Mouse (Mus musculus): ENCODE results near the gene Dcbld2. TPM values are rescaled to one million over a fixed set of nuclear protein-coding genes. Genes with fewer than 3 reads are reported as not detected.

Dcbld2 gene
- 2.8 and 3.4 TPM in 2 replicates for polyA plus RNA-seq (2012; rRNA removed)

DNA sequence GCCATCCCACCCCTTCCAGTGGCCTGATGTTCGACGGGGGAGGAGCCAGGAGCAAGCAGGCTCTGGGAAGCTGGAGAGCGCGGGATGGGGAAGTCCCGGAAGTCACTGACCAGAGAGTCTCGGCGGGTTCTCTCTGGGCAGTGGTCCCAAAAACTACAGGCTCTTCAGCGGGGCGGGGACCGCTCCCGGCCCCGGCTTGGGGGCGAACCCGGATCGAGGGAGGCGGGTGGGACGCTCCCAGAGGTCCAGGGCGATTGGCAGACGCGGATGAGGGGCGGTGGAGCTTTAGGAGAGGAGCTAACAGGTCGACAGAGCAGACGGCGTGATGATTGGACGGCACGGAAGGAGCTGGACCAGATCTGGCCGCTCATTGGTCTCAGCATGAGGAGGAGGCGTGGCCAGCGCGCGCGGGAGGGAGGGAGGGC lies at the start of gene Dcbld2:
Dcbld2 (plus strand) TSS at position 382 of the 425 bp plus-strand sequence.
- no peaks in the 10 kb centered on the region for H3K36me3 ChIP-seq (ENCODE audit: control insufficient read depth, insufficient read depth, low read length)
- TF ChIP-seq CTCF (IDR thresholded peaks at IDR 0.05; ENCODE audit: borderline replicate concordance, control insufficient read depth, extremely low read depth, insufficient read depth, low read length, poor library complexity) (no peak; the same call in 1 of the 2 replicates), POLR2A (IDR thresholded peaks at IDR 0.05; ENCODE audit: control insufficient read depth, extremely low read depth, insufficient read depth, low read length, poor library complexity) (no peak)
- peak within 1 kb of the TSS; percentile 46 for H3K4me3 ChIP-seq (ENCODE audit: control insufficient read depth, insufficient read depth, low read length)
- WGBS = 1% methylated on average over 32 of the region's 32 CpGs
- H3K4me1 ChIP-seq (replicated peaks; ENCODE audit: control insufficient read depth, insufficient read depth, low read length) = peaks cover 5% of the 10 kb centered on the region
- no peak within 1 kb of the TSS for H3K27ac ChIP-seq (ENCODE audit: control insufficient read depth, insufficient read depth, low read length)
- H3K27me3 ChIP-seq (ENCODE audit: control insufficient read depth, insufficient read depth, low read length) = peaks cover 6% of the 10 kb centered on the region
- DNase-seq = peak; percentile 83

DNA sequence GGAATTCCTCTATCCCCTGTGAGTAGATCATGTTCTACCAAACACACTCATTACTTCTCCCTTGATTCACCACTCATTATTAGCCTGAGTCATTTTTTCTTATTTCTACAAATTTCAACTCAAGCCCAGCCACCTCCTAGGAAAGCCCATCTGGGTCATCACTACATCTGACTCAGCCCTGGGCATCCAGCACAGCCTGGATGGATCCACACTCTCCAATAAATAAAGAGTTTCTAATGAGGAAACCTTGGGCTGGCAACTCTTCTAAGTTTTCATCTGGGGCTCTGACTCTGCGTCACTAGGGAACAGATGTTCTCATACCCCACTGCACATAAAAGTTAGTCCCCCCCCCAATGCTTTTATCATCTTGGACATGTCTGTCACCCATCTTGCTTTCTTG lies 31.1 kb upstream of the Dcbld2 start:
- H3K27ac ChIP-seq (ENCODE audit: control insufficient read depth, insufficient read depth, low read length) = no peak overlapping the region
- H3K4me3 ChIP-seq (ENCODE audit: control insufficient read depth, insufficient read depth, low read length) = no peak overlapping the region
- H3K27me3 ChIP-seq (ENCODE audit: control insufficient read depth, insufficient read depth, low read length) = no peaks in the 10 kb centered on the region
- no peak for TF ChIP-seq POLR2A (IDR thresholded peaks at IDR 0.05; ENCODE audit: control insufficient read depth, extremely low read depth, insufficient read depth, low read length, poor library complexity)
- TF ChIP-seq CTCF (IDR thresholded peaks at IDR 0.05; ENCODE audit: borderline replicate concordance, control insufficient read depth, extremely low read depth, insufficient read depth, low read length, poor library complexity) = no peak
- no peaks in the 10 kb centered on the region for H3K36me3 ChIP-seq (ENCODE audit: control insufficient read depth, insufficient read depth, low read length)
- 93% methylated on average over 1 of the region's 1 CpGs for WGBS
- DNase-seq = no peak
- no peaks in the 10 kb centered on the region for H3K4me1 ChIP-seq (replicated peaks; ENCODE audit: control insufficient read depth, insufficient read depth, low read length)

DNA sequence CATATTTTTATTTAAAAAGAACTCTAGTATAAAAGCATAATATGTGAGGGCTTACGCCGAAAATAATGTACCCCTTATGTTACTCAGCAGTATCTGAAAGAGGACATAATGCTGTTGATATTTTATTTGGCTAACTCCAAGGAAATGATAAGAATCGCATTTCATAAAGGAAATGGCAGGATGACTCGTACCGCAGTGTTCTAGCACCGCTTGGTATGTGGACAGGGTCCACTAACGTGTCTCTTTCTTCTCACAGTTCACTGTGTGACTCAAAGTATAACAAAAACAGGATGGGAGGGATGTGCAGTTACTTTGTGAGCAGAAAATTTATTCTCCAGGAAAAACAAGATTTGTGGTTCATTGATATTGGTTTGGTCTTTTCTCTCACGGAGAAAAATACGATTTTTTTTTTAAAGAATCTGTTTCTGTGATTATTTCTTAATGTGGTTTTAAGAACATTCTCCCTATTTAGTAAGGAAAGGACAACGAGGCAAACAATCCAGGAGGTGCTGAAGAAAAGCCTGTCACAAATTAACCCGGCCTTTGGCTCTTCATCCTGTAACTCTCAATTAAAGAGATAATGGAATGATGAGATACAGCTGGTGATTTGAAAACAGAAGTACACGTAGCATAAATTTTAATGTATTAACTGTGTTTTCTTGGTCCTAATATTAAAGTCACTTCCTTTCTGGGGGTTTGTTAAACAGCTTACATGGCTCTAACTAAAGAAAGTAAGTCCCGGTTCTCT lies 30.3 kb upstream of the Dcbld2 start:
- TF ChIP-seq POLR2A (IDR thresholded peaks at IDR 0.05; ENCODE audit: control insufficient read depth, extremely low read depth, insufficient read depth, low read length, poor library complexity) = no peak
- no peak for TF ChIP-seq CTCF (IDR thresholded peaks at IDR 0.05; ENCODE audit: borderline replicate concordance, control insufficient read depth, extremely low read depth, insufficient read depth, low read length, poor library complexity)
- Histone ChIP-seq H3K27me3 (ENCODE audit: control insufficient read depth, insufficient read depth, low read length) (no peaks in the 10 kb centered on the region), H3K36me3 (ENCODE audit: control insufficient read depth, insufficient read depth, low read length) (no peaks in the 10 kb centered on the region), H3K27ac (ENCODE audit: control insufficient read depth, insufficient read depth, low read length) (no peak overlapping the region), H3K4me1 (replicated peaks; ENCODE audit: control insufficient read depth, insufficient read depth, low read length) (no peaks in the 10 kb centered on the region), H3K4me3 (ENCODE audit: control insufficient read depth, insufficient read depth, low read length) (no peak overlapping the region)
- no peak for DNase-seq
- 79% methylated on average over 13 of the region's 13 CpGs for WGBS

DNA sequence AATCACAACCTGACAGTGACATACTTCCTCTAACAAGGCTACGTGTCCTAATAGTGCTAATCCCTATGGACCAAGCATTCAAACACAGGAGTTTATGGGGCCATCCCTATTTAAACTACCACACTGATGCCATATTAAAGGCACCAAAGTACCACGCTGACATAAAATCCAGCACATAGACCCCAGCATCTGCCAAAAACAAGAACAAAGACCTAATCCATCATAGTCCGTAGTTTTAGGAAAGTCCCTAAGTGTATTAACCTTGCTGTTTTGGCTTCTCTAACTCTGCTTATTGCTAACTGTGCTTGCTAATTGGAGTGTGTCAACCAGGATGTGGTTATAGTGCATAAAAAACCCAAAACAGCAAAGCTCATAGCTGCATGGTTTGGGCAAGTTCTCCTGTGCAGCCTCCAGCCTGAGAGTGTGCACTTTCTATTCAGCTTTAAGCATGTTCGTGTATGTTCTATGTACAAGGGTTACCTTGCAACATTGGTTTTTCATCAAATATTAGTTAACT lies 21.9 kb upstream of the Dcbld2 start:
- TF ChIP-seq CTCF (IDR thresholded peaks at IDR 0.05; ENCODE audit: borderline replicate concordance, control insufficient read depth, extremely low read depth, insufficient read depth, low read length, poor library complexity) = no peak
- no peak for TF ChIP-seq POLR2A (IDR thresholded peaks at IDR 0.05; ENCODE audit: control insufficient read depth, extremely low read depth, insufficient read depth, low read length, poor library complexity)
- H3K4me1 ChIP-seq (replicated peaks; ENCODE audit: control insufficient read depth, insufficient read depth, low read length) = no peaks in the 10 kb centered on the region
- whole genome bisulfite sequencing = 88% methylated on average over 4 of the region's 4 CpGs

DNA sequence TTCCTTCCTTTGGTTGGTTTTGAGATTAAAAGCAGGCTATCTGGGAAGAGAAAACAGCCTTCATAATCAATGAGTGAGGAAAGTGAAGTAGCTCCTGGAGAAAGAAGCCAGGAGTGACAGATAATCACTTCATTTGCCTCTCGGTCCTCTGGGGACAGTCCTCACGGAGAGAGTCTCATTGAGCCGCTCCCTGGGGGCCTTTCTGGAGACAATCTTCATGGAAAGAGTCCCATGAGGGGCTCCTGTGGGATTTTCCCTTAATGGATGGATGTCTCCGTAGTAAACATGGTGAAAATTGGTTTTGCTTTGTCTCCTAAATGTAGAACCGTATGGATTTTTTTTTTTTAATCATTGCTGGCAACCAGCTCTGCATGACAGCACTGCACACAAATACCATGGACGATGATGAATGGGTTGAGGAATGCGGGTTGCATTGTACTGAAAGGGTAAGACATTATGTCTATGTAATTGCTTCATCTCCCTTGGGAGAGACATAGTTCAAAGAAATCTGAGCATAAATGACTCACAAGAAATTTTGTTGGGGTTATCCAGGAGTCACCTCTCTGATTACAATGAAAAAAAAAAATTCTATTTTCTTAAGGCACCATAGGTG lies 19.0 kb upstream of the Dcbld2 start:
- Histone ChIP-seq H3K4me3 (ENCODE audit: control insufficient read depth, insufficient read depth, low read length) (no peak overlapping the region), H3K36me3 (ENCODE audit: control insufficient read depth, insufficient read depth, low read length) (no peaks in the 10 kb centered on the region), H3K27ac (ENCODE audit: control insufficient read depth, insufficient read depth, low read length) (no peak overlapping the region), H3K4me1 (replicated peaks; ENCODE audit: control insufficient read depth, insufficient read depth, low read length) (no peaks in the 10 kb centered on the region), H3K27me3 (ENCODE audit: control insufficient read depth, insufficient read depth, low read length) (no peaks in the 10 kb centered on the region)
- no peak for DNase-seq
- WGBS = 72% methylated on average over 7 of the region's 7 CpGs
- no peak for TF ChIP-seq CTCF (IDR thresholded peaks at IDR 0.05; ENCODE audit: borderline replicate concordance, control insufficient read depth, extremely low read depth, insufficient read depth, low read length, poor library complexity)
- TF ChIP-seq POLR2A (IDR thresholded peaks at IDR 0.05; ENCODE audit: control insufficient read depth, extremely low read depth, insufficient read depth, low read length, poor library complexity) = no peak

More for the DNA sequence above, 21.9 kb upstream of the Dcbld2 start:
- H3K36me3 ChIP-seq (ENCODE audit: control insufficient read depth, insufficient read depth, low read length) = no peaks in the 10 kb centered on the region
- H3K4me3 ChIP-seq (ENCODE audit: control insufficient read depth, insufficient read depth, low read length) = no peak overlapping the region
- H3K27me3 ChIP-seq (ENCODE audit: control insufficient read depth, insufficient read depth, low read length) = no peaks in the 10 kb centered on the region
- DNase-seq = no peak
- H3K27ac ChIP-seq (ENCODE audit: control insufficient read depth, insufficient read depth, low read length) = no peak overlapping the region

DNA sequence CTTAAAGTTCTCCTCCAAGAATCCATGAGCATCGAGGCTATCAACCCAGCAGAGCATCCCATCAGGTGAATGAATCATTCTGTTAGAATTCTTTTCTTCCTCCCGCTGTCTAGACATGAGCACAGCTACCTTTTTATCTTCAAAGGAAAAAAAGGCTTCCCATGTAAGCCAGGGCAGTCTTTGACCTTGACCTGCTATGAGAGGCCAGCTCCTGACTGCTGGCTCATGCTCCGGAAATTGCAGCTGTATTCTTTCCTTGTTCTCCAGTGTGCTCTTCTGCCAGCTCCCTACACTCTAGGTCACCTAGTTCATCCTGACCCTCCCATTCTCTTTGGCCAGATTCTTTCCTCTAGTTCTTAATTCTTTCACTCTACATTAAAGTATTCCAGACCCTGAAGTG lies 15.2 kb upstream of the Dcbld2 start:
- TF ChIP-seq POLR2A (IDR thresholded peaks at IDR 0.05; ENCODE audit: control insufficient read depth, extremely low read depth, insufficient read depth, low read length, poor library complexity) (no peak), CTCF (IDR thresholded peaks at IDR 0.05; ENCODE audit: borderline replicate concordance, control insufficient read depth, extremely low read depth, insufficient read depth, low read length, poor library complexity) (no peak)
- no peak overlapping the region for H3K4me3 ChIP-seq (ENCODE audit: control insufficient read depth, insufficient read depth, low read length)
- H3K27me3 ChIP-seq (ENCODE audit: control insufficient read depth, insufficient read depth, low read length) = no peaks in the 10 kb centered on the region
- H3K4me1 ChIP-seq (replicated peaks; ENCODE audit: control insufficient read depth, insufficient read depth, low read length) = no peaks in the 10 kb centered on the region
- no peak overlapping the region for H3K27ac ChIP-seq (ENCODE audit: control insufficient read depth, insufficient read depth, low read length)
- DNase-seq = no peak
- H3K36me3 ChIP-seq (ENCODE audit: control insufficient read depth, insufficient read depth, low read length) = no peaks in the 10 kb centered on the region
- 91% methylated on average over 3 of the region's 3 CpGs for WGBS

Data from thymus, adult 2 months (tissue).